Mouse (Mus musculus): ENCODE data around the gene Klhl1. TPM values are rescaled to one million over a fixed set of nuclear protein-coding genes. Genes with fewer than 3 reads are reported as not detected.

Gene Klhl1
- 0.05 TPM for polyA plus RNA-seq (2017; shearing (Covaris generic))

DNA sequence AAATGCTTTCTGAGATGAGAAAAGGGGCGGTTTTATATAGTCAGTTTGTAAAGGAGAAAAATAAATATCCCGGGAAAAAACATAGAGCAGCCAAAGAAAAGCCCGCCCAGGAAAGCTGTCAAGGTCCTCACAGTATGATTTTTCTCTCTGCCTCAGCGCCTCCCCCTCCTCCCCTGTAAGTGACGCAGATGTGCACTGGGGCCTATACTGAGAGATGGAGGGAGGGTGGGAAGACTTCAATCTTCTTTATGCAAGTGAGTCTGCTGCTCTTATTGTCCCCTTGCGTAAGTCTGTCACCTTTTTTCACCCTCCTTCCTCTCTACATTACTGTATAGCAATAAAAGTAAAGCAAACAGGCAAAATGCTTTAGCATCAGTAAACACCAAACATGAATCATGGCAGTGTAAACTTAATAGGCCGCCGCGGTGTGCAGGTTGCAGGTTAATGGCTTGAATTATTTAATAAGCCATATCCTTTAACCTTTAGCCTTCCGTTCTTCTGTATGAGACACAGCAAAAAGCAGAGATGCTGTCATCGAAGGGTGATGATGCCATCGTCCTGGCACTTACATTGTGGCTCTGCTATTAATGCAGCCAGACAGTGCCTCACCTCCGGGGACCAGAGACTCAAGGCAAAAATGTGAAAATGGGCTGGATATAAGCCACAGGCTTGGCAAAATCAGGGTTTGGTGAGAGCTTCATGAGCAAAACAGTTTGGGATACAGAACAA lies at the start of gene Klhl1:
TSS of gene Klhl1 (minus strand) at position 149 of the 729 bp plus-strand sequence.

